Mouse (Mus musculus) gastrocnemius, postnatal 4 days (tissue): ENCODE measurements around the gene Herpud2. TPM values are rescaled to one million over a fixed set of nuclear protein-coding genes. Genes with fewer than 3 reads are reported as not detected.

Experiments used
- DNase-seq, 2 experiments: peaks; one replicate each; pipeline ENCODE4 v3.0.0; 2021 to 2022; ENCODE audit warnings: low spot score in 2 of 2, mixed read lengths in 2 of 2
- long read RNA-seq, 2 experiments: library from polyadenylated mRNA; stranded (forward); transcript quantifications; one replicate each; pipeline ENCODE4 v2.0.0; 2021
- total RNA-seq, 2 experiments: library from RNA; stranded (reverse); gene quantifications; 2 replicates each; pipeline ENCODE4 v1.2.3; 2021

The Herpud2 gene
- 10 to 100 TPM; 45.8 to 49.3 TPM for total RNA-seq
- long read RNA-seq, experiment 1, transcript Herpud2-201 (8 exons, 2,781 nt): major isoform, 52 of 66 reads
- long read RNA-seq, experiment 1, partial matches to known transcripts: 3 of 66 reads
- long read RNA-seq, experiment 1, other reads (novel, unspliced or antisense): 9 of 66 reads
- long read RNA-seq, experiment 2, transcript Herpud2-202 (1 exons, 3,955 nt): minor isoform, 7 of 78 reads
- long read RNA-seq, experiment 2, transcript Herpud2-201 (8 exons, 2,781 nt): major isoform, 59 of 78 reads
- long read RNA-seq, experiment 2, partial matches to known transcripts: 3 of 78 reads
- long read RNA-seq, experiment 2, other reads (novel, unspliced or antisense): 9 of 78 reads

DNA sequence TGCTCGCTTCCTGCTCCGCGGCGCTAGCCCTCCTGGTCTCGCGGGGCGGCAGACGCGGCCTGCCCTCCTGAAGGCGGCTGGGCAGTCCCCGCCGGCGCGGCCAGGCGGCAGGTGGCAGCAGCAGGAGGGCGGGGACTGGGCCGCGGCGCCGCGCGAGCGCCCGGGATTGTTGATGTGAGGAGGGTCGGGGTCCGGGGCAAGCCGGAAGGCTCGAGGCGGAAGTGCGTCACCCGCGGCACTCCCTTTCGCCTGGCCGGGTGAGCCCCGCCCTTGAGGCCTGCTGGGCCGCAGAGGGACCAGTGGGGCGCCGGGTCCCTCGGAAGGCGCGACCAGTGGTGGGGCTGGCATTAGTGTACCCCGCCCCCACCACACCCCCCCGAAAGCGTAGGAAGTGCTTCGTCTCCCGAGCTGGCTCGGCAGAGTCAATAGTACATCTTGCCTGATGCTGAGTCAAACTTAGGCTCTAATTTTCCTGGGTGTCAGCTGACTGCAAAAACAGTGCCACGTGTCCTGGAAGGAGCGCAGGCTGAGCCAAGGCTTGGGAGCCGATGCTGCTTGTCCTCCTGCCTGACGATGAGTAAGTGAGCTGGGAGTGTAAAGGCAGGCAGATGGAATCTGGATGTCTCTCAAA is at the start of gene Herpud2:
Gene Herpud2, minus strand, starts transcription at position 210 of the 631 bp plus-strand sequence.
- peak; percentile 92 to 94 for DNase-seq

DNA sequence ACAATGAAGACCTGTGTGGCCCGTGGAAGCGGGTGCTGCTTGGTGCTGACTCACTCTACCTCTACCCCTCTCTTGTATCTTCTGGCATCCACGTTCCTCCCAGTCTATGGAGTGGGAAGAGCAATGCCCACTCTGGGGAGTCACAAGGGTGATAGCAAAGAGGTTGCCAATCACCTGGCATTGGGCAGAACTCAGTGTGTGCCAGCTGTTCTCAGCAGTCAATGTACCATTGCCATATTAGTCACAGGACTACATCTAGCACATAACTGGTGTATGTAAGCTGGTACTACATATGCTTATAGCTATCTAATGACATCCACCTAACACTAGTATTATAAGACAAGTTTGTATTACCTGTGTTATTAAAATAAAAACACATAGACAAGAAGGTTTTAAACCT is 49.4 kb upstream of the Herpud2 start:
- no peak for DNase-seq

DNA sequence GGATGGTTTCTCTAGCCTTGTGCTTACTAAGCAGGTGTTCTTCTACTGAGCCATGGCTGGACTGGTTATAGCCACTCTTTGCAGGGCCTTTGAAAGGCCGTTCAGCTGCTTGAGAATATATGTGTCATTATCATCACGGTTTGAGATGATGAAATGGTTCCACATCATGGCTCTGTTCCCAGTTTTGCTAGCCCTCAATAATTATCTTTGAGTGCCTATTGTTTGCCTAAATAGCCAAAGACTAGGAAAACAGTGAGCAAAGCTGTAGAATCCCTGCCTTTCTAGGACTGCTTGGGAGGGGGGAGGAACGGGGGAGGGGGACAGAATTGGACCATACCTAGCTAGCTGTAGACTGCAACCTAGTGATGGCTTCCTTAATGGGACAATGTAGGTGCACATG is 48.5 kb upstream of the Herpud2 start:
- no peak for DNase-seq

DNA sequence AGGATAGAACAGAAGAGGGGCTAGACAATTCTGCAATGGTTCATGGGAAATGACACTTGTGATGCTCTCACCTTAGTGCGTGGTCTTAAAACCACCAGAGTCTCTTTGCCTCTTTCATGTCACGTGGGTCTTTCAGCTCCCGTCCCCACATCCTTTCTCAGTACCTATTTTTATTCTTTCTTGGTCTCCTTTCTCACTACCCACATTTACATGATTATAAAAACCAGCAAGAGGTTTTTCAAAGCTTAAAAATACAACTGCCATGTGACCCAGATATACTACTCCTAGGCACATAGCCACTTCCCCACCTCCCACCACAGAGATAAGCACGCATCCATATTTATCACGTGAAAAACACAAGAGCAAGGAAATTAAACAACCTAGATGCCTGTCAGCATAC is 45.1 kb upstream of the Herpud2 start:
- DNase-seq: no peak

DNA sequence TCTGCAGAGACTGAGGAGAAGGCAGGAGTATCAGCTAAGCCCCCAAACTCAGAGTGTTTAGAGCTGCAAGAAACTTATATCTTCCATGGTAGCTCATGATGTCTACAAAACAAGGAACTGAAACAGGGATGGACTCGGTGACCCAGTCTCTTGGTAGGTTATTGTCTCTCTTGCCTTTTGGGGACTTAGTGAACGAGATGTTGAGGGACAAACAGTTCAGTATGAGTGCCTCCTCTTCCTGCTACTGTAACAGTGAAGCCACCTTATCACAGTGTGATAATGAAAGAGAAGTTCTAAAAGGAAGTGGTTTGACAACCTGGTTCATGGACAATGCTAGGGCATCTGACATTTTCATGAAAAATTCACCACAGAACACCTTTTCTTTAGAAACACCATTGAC is 40.0 kb upstream of the Herpud2 start:
- no peak for DNase-seq

DNA sequence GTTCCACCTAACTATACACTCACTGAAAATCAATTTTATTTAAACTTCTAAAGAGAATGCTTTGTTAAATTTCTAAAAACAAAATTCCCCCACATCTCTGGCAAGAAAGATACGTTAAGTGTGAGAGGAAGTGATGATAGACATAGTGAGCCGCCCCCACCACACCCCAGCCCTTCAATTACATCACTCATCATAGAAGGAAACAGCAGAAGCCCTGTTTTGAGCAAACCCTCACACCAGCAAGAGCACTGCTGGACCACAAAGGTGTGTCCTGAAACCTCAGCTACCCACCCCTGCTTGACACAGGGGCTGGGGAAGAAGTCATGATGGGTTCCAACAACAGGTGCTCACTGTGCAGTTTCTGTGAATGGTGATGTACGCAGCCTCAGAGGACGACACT is 34.9 kb upstream of the Herpud2 start:
- DNase-seq: no peak

DNA sequence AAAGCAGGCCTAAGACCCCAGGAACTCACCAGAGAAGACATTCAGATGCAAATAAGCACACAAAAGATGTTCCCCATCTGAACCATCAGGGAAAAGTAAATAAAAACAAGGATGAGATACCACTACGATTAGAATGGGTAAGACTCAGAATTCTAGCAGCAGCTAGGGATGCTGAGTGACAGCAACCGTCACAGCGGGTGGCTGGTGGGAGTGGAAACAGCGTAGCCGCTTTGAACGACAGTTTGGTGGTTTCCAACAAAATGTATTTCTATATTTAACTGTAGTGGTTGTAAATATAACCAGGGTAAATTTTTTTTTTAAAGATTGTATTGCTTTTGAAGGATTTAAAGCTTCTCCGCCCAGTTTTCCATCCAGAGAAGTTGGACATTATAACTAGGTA is 34.2 kb upstream of the Herpud2 start:
- no peak for DNase-seq

DNA sequence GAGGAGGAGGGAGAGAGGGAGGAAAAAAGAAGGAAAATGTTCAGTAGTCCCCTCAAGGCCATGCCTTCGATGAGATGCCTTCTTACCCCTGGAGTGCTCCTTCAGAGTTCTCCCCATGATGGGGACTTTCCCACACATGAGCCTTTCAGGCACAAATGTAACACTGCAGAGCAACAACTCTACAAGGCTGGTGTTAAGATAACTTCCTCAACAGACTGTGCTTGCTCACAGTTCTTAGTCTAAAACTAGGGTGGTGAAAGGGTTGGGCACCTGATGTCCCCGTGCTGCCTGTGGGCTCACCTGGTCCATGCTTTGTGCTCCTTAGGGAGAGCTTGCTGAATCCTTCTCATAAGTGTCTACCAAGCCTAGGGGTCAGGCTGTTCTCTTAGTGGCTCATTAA is 33.0 kb upstream of the Herpud2 start:
- no peak for DNase-seq

DNA sequence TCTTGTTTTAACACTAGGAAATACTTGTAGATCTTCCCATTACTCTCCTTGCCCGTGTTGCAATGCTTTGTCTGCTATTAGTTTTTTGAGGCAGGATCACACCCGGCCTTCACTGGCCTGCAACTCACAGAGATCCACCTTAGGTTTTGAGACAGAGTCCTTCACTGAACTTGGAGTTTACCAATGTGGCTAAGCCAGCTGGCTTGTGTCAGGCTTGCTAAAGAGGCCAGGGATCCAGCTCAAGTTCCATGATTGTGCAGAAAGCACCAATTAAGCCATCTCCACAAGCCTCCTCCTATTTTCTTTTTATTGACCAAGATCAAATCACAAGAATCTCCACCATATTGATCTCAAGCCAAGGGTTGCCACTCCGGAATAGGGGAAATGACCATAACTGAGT is 26.4 kb upstream of the Herpud2 start:
- DNase-seq: no peak

DNA sequence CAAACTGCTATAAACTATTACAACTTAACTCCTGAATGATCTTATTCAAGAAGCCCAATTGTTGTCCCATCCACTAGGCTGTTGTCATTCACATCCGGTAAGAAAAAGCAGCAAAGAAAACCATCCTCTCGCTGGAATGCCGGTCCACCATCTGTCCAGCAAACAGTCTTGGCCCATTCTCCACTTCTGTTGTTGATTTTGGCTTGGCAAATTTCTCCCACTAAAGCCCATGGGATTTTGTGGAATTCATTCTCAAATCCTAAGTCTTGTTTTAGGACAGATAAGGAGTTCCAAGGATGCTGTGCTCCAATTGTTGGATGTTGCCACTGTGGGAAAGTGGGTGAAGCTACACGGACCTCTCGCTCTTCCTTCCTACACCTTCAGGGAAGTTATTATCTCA is 25.6 kb upstream of the Herpud2 start:
- DNase-seq: no peak

DNA sequence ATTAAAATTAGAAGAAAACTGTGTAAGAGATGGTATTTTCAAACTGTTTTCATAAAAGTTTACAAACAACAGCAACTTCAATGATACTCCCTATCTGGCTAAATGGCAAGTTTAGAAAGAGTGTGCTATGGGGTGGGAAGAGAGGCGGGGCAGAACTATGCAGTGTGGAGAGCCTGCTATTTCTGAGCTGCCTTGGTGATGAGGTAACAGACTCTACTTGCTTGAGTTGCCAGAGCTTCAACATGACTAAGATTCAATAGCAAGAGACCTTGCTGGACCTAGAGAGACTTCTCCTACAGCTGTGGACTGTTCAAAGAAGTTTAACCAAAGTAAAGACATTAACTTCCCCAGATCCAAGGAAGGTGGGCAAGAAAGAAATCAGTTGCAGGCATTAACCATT is 24.9 kb upstream of the Herpud2 start:
- DNase-seq: no peak

DNA sequence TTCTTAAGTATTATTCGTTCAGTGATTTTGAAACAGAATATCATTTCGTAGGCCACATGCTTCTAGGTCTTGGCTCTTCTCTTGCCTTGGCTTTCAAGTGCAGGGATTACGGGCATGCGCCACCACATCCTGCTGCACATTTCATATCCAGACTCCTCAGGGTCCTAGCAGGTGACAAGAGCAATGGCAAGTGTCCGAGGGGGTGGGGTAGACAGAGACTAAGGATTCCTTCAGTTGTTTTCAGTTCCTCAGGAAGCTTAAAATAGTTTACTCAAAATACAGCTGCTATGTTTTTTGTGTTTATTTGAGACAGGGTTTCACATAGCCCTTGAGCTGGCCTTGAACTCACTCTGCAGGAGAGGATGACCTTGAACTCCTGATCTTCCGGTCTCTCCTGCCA is 24.4 kb upstream of the Herpud2 start:
- no peak for DNase-seq

DNA sequence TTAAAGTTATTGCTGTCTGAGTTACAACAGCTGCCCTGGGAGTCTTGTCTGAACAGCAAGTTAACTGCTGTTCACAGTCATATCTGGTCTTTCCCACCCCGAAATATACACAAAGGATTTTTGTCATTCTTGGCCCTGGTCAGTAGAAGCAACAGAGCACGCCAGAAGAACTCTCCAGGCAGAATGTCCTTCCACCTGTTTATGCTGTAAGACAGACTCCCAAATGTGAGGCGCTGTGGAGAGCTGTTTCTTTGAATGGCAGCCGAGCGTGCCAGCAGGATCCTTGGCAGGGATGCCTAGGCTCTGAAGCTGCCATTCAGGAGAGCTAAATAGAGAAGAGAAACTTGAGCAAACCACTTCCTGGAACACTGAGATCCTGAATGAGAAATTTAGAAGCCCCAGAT is 23.4 kb upstream of the Herpud2 start:
- DNase-seq: peak; percentile 28 to 72

DNA sequence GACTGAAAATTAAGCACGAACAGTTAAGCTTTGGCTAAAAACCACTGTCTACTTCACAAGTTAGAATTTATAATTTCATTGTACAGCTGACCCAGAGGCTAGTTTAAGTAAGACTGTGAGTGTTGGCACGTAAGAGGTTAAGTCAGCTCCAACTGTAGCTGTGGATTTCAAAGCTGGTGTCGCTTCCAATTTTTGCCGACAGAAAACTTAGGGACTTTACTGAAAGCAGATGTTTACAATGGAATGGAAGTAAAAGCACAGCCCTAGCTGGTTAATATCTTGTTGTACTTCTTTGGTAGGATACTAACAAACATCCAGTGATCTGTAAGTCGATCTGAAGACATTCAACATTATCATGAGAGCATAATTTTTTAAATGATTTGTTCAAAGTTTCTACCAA is 23.0 kb upstream of the Herpud2 start:
- no peak for DNase-seq

DNA sequence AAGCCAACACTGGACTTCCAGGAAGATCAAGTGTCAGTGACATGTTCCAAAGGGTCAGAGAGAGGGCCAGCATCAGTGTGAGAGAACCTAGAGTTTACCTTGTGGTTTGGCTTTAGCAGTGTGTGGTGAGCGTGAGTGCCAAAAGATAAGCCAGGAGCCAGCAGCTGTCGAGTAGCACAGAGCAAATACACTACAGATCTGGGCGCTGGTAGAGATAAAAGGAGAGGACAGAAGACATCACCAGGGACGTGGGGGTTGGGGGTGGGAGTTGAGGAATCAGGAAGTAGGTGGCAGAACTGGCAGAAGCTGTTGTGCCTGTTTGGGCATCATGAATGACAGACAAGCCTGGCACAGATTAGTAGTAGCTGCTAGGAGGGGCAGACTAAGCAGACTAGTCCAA is 21.6 kb upstream of the Herpud2 start:
- no peak for DNase-seq

DNA sequence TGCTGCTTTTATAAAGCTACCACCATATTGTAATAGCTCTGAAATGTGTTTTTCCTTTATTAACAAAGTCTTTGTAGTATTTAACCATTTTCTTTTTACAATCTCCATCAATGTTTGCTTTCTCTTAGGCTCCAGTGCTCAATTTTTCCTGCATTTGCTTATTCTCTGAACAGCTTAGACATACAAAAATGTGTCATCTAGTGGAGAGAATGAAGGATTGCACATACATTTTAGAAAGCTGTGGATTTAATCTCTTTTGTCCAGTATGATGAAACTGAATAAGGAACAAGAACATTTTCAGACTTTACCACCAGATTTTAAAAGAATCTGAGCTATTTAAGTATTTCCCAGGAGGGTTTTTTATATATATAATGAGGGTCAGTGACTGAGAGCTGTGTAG is 18.0 kb upstream of the Herpud2 start:
- DNase-seq: no peak

DNA sequence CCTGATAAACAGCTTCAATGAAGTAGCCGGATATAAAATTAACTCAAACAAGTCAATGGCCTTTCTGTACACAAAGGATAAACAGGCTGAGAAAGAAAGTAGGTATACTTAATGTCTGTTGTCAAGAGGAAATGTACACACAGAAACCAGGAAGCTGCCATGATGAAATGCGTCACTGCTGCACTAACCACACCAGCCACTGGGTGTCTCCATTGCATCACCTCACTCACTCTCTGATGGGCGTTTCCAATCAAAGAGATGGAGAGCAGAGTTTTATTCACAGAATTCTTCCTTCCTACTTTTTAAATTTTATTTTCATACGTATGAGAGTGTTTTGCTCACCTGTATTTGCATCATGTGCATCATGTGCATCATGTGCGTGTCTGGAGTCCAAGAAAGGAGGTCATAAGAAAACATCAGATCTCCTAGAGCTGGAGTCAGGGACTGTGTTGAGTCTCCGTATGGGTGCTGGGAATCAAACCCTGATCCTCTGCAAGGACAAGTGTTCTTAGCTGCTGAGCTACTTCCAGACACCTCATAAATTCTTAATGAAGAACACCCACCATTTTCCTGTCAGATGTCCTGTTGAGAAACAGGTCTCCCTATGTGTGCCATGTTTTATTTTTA is 16.0 kb upstream of the Herpud2 start:
- DNase-seq: peak; percentile 33 to 56

DNA sequence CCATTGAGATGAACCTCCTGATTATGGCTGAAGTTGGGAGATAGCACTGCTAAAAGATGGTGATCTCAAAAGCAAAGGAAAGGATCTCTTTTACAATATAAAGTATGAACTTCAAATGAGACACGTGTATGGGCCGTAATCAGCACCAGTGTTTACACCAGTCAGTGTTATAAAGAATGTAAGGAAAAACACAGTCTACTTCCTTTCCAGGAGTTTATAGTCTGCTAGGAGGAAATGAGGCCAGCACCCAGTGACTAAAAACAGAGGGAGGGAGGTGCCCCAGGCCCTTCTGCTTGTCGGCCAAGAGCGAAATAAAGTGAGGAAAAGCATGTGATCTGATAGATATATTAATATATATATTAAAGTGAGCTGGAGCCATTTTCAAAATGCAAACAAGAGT is 6.6 kb upstream of the Herpud2 start:
- DNase-seq: no peak

DNA sequence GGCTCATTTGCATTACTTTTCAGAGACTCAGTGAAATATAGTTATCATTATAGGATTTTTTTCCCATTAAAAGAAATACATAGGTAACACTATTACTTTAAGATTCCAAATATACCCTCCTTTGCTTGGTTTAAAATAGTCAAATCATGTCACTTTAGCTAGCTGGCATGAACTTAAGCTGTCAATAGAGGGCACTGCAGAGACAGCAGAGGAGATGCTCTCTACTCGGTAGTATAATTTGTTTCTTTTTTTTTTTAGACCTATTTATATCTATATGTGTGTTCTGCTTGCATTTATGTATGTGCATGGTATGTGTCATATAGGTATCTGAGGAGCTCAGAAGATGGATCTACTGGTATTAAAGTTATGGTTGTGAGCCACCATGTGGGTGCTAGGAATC is 4.8 kb upstream of the Herpud2 start:
- DNase-seq: no peak

DNA sequence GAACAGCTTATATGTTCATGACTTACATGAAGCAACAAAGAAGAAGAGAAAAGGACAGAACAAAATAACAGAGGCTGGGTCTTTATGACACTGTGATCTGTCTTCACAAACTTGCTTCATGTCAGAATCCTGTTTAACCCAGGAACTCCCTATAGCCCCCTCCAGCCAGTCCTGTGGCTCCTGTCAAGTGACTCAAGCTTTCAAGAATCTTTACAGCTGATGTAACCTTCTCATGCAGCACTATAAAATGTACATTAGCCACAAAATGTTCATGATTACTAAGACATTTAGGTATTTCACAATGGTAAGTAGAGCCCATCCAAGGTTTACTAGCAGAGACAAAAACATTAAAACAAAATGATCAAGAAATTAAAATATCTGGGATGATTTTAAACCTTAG is 1.4 kb upstream of the Herpud2 start:
- DNase-seq: no peak

DNA sequence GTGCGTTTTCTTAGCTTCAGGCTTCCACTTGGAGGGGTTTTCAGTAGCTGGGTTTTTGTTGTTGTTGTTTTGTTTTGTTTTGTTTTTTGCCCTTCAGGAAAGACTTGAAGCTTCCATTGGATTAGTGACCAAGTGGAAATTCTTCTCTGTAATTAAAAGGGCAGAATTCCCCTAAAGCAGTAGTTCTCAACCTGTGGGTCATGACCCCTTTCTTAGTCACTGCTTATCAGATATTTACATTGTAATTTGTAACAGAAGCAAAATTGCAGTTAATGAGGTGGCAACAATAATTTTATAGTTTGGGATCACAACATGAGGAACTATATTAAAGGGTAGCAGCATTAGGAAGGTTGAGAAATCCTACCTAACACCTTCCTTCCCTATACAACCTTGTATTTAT is 837 bp upstream of the Herpud2 start:
- no peak for DNase-seq

DNA sequence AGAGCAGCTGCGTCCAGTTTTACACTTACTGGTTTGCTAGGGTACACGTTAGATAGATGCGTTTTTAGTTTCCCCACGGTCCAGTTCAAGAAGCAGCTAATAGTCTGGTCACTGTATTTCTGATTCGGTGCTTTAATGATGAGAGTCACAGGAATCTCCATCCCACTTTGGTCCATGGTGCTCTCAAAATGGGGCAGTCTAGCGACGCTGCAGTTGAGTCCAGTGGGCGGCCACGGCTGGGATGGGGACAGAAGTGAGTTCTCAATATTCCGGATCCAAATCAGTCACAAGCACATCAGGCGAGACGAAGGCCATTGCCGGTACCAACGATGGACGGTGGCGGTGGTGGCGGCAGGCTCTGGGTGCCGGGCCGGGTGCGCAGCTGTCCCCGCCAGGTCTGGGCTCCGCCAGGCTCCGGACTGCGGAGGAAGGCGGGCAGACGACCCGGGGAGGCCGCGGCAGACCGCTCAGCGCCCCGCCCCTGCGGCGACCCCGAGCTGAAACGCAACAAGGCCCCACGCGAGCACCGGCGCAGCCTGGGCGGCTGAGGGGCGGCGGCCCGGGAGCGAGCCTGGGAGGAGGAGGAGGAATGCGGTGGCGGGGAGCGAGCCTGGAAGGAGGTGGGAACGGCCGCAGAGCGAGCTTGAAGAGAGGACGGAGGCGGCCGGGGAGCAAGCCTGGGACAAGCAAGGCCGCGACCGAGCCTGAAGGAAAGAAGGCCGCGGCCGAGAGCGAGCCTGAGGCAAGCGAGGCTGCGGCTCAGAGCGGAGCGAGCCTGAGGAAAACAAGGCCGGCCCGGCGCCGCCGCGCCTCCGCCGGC is 619 bp downstream of the Herpud2 start:
- peak; percentile 62 to 80 for DNase-seq
